Mouse (Mus musculus) spleen, embryonic (tissue): ENCODE data around the gene Olfr692.

Source experiments
- CTCF ChIA-PET: fragments of 350-600 bp; sonication (Branson Sonifier 250); formaldehyde crosslinking; loops from one replicate; lab custom pipeline; 2022; lab: Charles Lee

Olfr692 gene

DNA sequence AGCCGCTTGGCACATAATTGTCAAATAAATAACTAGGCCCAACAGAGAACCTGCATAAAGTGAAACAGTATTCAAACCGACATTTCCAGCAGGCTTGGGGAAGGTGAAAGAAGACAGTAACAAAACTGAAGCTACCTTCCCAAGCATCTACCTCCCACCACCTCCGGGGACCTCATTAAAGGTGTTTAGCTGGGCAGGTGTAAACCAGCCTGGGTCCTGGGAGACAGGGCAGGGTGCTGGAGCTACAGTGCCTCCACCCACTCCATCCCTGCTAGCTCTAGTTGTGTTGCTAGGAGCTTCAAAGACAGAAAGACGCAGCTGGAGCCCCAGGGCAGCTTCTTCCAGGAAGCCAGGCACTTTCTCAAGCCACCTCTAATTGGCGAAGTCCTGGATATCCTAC is 36.2 kb downstream of the Olfr692 start, which contains the start of gene Cnga4:
TSS of gene Cnga4 (plus strand) at position 301 of the 400 bp plus-strand sequence.
- CTCF ChIA-PET: no interaction called here

DNA sequence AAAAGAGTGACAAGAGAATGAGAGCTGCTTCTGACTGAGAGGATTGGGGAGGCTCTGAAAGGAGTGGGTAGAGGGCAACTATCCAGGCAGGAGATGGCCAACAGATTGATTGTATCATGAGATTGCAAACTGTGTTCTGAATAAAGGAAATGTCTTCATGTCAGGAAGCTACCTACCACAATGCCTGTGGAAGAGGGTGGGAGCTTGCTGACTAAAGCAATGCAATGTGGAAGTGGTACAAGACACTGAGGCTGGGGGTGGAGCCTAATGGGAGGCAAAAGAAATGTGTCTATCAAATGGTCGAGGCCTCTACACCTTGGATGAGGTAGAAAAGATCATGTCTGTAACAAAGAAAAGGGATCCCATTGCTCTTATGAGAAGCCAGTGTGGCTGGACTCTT is 38.3 kb downstream of the Olfr692 start:
- CTCF ChIA-PET: no interaction called here

- CTCF ChIA-PET: interaction anchor here (0.7 kb wide), 1 partner anchor 9 kb away, joined by 4 read pairs; no protein-coding TSS in a partner anchor
Measured at GRCm38 (mm10) chr7:105411874-105412632, 44.0 kb downstream of the Olfr692 start.

DNA sequence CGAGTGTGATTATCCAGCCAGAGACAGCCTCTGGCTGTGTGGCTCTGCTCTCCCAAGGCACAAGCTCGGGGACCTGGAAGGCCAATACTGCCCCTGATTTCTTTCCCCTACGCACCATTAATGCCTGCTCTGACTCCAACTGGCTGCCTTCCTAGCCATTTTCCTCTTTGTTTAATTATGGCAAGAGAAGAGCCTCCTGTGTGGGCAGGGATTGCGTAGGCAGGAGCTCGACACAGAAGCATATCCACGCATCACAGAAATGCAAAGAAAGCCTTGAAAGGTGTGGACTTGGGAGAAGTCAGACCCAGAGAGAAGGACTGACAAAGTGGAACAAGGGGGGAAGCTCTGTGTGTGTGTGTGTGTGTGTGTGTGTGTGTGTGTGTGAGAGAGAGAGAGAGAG is 46.4 kb downstream of the Olfr692 start:
- CTCF ChIA-PET: no interaction called here

- CTCF ChIA-PET: no interaction called here
Measured at GRCm38 (mm10) chr7:105416529-105416928, 48.5 kb downstream of the Olfr692 start.

DNA sequence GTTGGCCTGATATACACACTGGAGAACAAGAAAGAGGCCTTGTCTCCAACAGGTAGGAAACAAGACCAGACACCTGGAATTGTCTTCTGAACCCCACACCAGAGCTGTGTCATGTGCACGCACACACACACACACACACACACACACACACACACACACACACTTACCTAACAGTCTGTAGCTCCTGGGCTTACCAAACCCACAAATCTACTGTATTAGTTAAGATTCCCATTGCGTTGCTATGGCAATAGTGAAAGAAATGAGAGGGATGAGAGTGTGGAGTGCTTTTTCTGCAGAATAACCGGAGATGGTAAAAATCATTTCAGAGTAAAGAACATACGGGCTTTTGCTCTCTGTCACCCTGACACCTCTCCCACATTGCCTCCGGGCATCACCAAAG is 50.1 kb downstream of the Olfr692 start:
- CTCF ChIA-PET: no interaction called here
